Mouse (Mus musculus) G1E (cell line): Measurements from ENCODE around the gene Auts2.

Experiments used
- CTCF ChIP-seq: IDR thresholded peaks from 2 replicates; pipeline ENCODE4 v1.5.1; 2012; ENCODE audit warnings: low read depth, low read length, inconsistent platforms, mixed read lengths
- GATA1 ChIP-seq: IDR thresholded peaks from 2 replicates; pipeline ENCODE4 v1.6.1; 2012; ENCODE audit warnings: borderline replicate concordance, low read length, inconsistent platforms, mixed read lengths
- GATA2 ChIP-seq: IDR thresholded peaks from 2 replicates; pipeline ENCODE4 v1.6.1; 2012; ENCODE audit warnings: low read depth, low read length, inconsistent platforms, borderline replicate concordance
- TAL1 ChIP-seq: conservative IDR thresholded peaks from 2 replicates; pipeline ENCODE4 v1.6.1; 2012; ENCODE audit warnings: low read depth, low read length, inconsistent platforms, mixed read lengths

- no peak for TF ChIP-seq CTCF
- no peak for TF ChIP-seq GATA1
- TF ChIP-seq GATA2, result no peak
- no peak for TF ChIP-seq TAL1
These were observed 5.7 kb downstream of the Auts2 start for GRCm38 (mm10) chr5:132537475-132537874.
